8 mouse cellular contexts compared by ENCODE assay signal in genomic region chr2:106889297-106890000, GRCm38 (mm10).
A peak's percentile ranks its signal among the peaks of the same experiment; 100 is the strongest.
DNase-seq lines count a peak whose midpoint lies in the region; ATAC-seq and TF ChIP-seq lines count a peak whose summit lies in the region.

No protein-coding gene starts in this region.

- peak overlapping the region; percentile 11; the same call in 1 of the 2 replicates for H3K4me2 ChIP-seq in intestine, embryonic 14.5 days (ENCODE audit: low read length)
- no peak overlapping the region; the same call in 1 of the 2 replicates for H3K4me2 ChIP-seq in intestine, postnatal 0 days (replicated peaks; ENCODE audit: low read depth)
- no peak overlapping the region for H3K4me2 ChIP-seq in kidney, embryonic 16.5 days (replicated peaks; ENCODE audit: low read depth, low read length)
- H3K4me2 ChIP-seq in neural tube, embryonic 11.5 days (ENCODE audit: low read depth): no peak overlapping the region

- peaks cover 13% of the 10 kb centered on the region for H3K4me1 ChIP-seq in intestine, embryonic 14.5 days (replicated peaks; ENCODE audit: control insufficient read depth, insufficient read depth, low read length)
- H3K4me1 ChIP-seq in intestine, postnatal 0 days (replicated peaks; ENCODE audit: control insufficient read depth, insufficient read depth, low read length): 0 out of 2 replicates have a peak, but pooled peaks cover 5% of the 10 kb centered on the region
- peaks cover 9% of the 10 kb centered on the region; the same call in 1 of the 2 replicates for H3K4me1 ChIP-seq in kidney, embryonic 16.5 days (ENCODE audit: insufficient read depth, low read length)
- H3K4me1 ChIP-seq in neural tube, embryonic 11.5 days (ENCODE audit: control insufficient read depth, insufficient read depth, low read length): no peaks in the 10 kb centered on the region; the same call in 1 of the 2 replicates

- ATAC-seq in intestine, embryonic 14.5 days (replicated peaks; ENCODE audit: low FRiP score, low TSS enrichment, low read depth): peak; percentile 57; the same call in 1 of the 2 replicates
- ATAC-seq in intestine, postnatal 0 days: no peak
- peak; percentile 77; the same call in 1 of the 2 replicates for ATAC-seq in kidney, embryonic 16.5 days (ENCODE audit: low FRiP score, low TSS enrichment)
- peak; percentile 70 for ATAC-seq in neural tube, embryonic 11.5 days (ENCODE audit: insufficient read depth, low FRiP score, low TSS enrichment)

- no peaks in the 10 kb centered on the region for H3K9me3 ChIP-seq in intestine, embryonic 14.5 days (ENCODE audit: control insufficient read depth, low read length)
- no peaks in the 10 kb centered on the region for H3K9me3 ChIP-seq in intestine, postnatal 0 days (ENCODE audit: control insufficient read depth)
- H3K9me3 ChIP-seq in kidney, embryonic 16.5 days (ENCODE audit: low read length): no peaks in the 10 kb centered on the region
- no peaks in the 10 kb centered on the region for H3K9me3 ChIP-seq in neural tube, embryonic 11.5 days (ENCODE audit: control insufficient read depth, low read length)

- WGBS in intestine, embryonic 14.5 days: 5% methylated on average over 3 of the region's 3 CpGs
- 21% methylated on average over 3 of the region's 3 CpGs for WGBS in intestine, postnatal 0 days
- 17% methylated on average over 3 of the region's 3 CpGs for WGBS in kidney, embryonic 16.5 days
- WGBS in neural tube, embryonic 11.5 days: 21% methylated on average over 3 of the region's 3 CpGs

- H3K9ac ChIP-seq in intestine, embryonic 14.5 days (ENCODE audit: low read length): no peak overlapping the region
- H3K9ac ChIP-seq in intestine, postnatal 0 days (ENCODE audit: low read depth, low read length): no peak overlapping the region
- H3K9ac ChIP-seq in kidney, embryonic 16.5 days (replicated peaks; ENCODE audit: low read length): no peak overlapping the region
- H3K9ac ChIP-seq in neural tube, embryonic 11.5 days (ENCODE audit: low read length): no peak overlapping the region

- H3K36me3 ChIP-seq in intestine, embryonic 14.5 days (ENCODE audit: control insufficient read depth, insufficient read depth, low read length): no peaks in the 10 kb centered on the region
- no peaks in the 10 kb centered on the region for H3K36me3 ChIP-seq in intestine, postnatal 0 days (ENCODE audit: control insufficient read depth, insufficient read depth)
- H3K36me3 ChIP-seq in kidney, embryonic 16.5 days (ENCODE audit: insufficient read depth, low read length): no peaks in the 10 kb centered on the region
- H3K36me3 ChIP-seq in neural tube, embryonic 11.5 days (ENCODE audit: control insufficient read depth, insufficient read depth, low read length): no peaks in the 10 kb centered on the region

- H3K27ac ChIP-seq in intestine, embryonic 14.5 days (ENCODE audit: low read depth): peak overlapping the region; percentile 23; the same call in 1 of the 2 replicates
- H3K27ac ChIP-seq in intestine, postnatal 0 days (ENCODE audit: low read depth, low read length): no peak overlapping the region
- peak overlapping the region; percentile 43; the same call in 1 of the 2 replicates for H3K27ac ChIP-seq in kidney, embryonic 16.5 days (ENCODE audit: low read length)
- peak overlapping the region; percentile 60; the same call in 1 of the 2 replicates for H3K27ac ChIP-seq in neural tube, embryonic 11.5 days (ENCODE audit: low read depth, low read length)

- no peak overlapping the region for H3K4me3 ChIP-seq in intestine, embryonic 14.5 days (ENCODE audit: low read depth, low read length)
- H3K4me3 ChIP-seq in intestine, postnatal 0 days (ENCODE audit: low read depth, low read length): no peak overlapping the region
- H3K4me3 ChIP-seq in kidney, embryonic 16.5 days (ENCODE audit: low read length): no peak overlapping the region
- no peak overlapping the region for H3K4me3 ChIP-seq in neural tube, embryonic 11.5 days (ENCODE audit: low read depth, low read length)

- no peak for TF ChIP-seq CTCF in intestine, postnatal 0 days (IDR thresholded peaks at IDR 0.05; ENCODE audit: low read depth)

- no peaks in the 10 kb centered on the region for H3K27me3 ChIP-seq in intestine, embryonic 14.5 days (replicated peaks; ENCODE audit: control insufficient read depth, insufficient read depth, low read length)
- no peaks in the 10 kb centered on the region for H3K27me3 ChIP-seq in intestine, postnatal 0 days (replicated peaks; ENCODE audit: control insufficient read depth, insufficient read depth, low read length)
- H3K27me3 ChIP-seq in kidney, embryonic 16.5 days (ENCODE audit: insufficient read depth, low read length): no peaks in the 10 kb centered on the region
- H3K27me3 ChIP-seq in neural tube, embryonic 11.5 days (ENCODE audit: control insufficient read depth, insufficient read depth, low read length): no peaks in the 10 kb centered on the region

- DNase-seq in intestine, embryonic 14.5 days (ENCODE audit: low spot score): peak; percentile 62
- peak; percentile 77 for DNase-seq in adrenal gland, postnatal 14 days
- DNase-seq in gastrocnemius, postnatal 10 days: peak; percentile 36
- peak; percentile 50 for DNase-seq in neural tube, embryonic 11.5 days (ENCODE audit: low spot score)
- no peak for DNase-seq in T-cell, adult 2 months (ENCODE audit: low spot score)
- no peak for DNase-seq in urinary bladder, adult 18-20 months (ENCODE audit: low spot score in 2 of 2)

Comparison
In these comparisons a context has a peak if more than half of its experiments do, and no peak if none do; other contexts are left out.
1. DNase-seq: peak in intestine, embryonic 14.5 days (single experiment), adrenal gland, postnatal 14 days (single experiment), gastrocnemius, postnatal 10 days (single experiment) and neural tube, embryonic 11.5 days (single experiment); none in T-cell, adult 2 months (single experiment) and urinary bladder, adult 18-20 months (0 of 2).